Mouse (Mus musculus) ES-Bruce4 (cell line): ENCODE measurements at regions not wholly inside any gene's neighbourhood (a gene's known extent, or its start where the extent isn't known, plus 50 kb on each side); places are given as distances from the start of the nearest gene placed in this dataset.

Experiments used
- H3K27ac ChIP-seq: 2 replicates; pipeline ENCODE4 v1.5.1; 2012; ENCODE audit warnings: low read length, inconsistent platforms; ENCODE audit not compliant: insufficient read depth
- H3K27me3 ChIP-seq: 2 replicates; pipeline ENCODE4 v1.6.1; 2012; ENCODE audit warnings: mild to moderate bottlenecking, low read length, inconsistent platforms; ENCODE audit not compliant: control insufficient read depth, poor library complexity, insufficient read depth, severe bottlenecking
- H3K36me3 ChIP-seq: 2 replicates; pipeline ENCODE4 v1.6.1; 2012; ENCODE audit warnings: inconsistent platforms, mild to moderate bottlenecking, low read length, moderate library complexity; ENCODE audit not compliant: control insufficient read depth, poor library complexity, insufficient read depth, severe bottlenecking
- H3K4me1 ChIP-seq: one replicate; pipeline ENCODE4 v1.8.1; 2011; ENCODE audit warnings: low read length; ENCODE audit not compliant: control insufficient read depth, insufficient read depth
- H3K4me3 ChIP-seq: 2 replicates; pipeline ENCODE4 v1.5.1; 2011; ENCODE audit warnings: low read depth, mild to moderate bottlenecking, low read length
- H3K9ac ChIP-seq: 2 replicates; pipeline ENCODE4 v1.6.1; 2012; ENCODE audit warnings: low read depth, mild to moderate bottlenecking, inconsistent platforms; ENCODE audit not compliant: poor library complexity, severe bottlenecking
- H3K9me3 ChIP-seq: replicated peaks from 2 replicates; pipeline ENCODE4 v1.6.1; 2012; ENCODE audit warnings: mild to moderate bottlenecking, low read length, inconsistent platforms; ENCODE audit not compliant: control insufficient read depth, poor library complexity, insufficient read depth, severe bottlenecking
- CTCF ChIP-seq: IDR thresholded peaks from one replicate; pipeline ENCODE4 v1.8.1; 2011; ENCODE audit warnings: low read depth, low read length
- EP300 ChIP-seq: IDR thresholded peaks from 2 replicates; pipeline ENCODE4 v1.6.1; 2011; ENCODE audit warnings: low read depth, low read length; ENCODE audit not compliant: insufficient read depth
- POLR2A ChIP-seq: IDR thresholded peaks from one replicate; pipeline ENCODE4 v1.8.1; 2011; ENCODE audit warnings: low read length; ENCODE audit not compliant: insufficient read depth

- Histone ChIP-seq H3K4me3 (no peak overlapping the region), H3K27ac (no peak overlapping the region), H3K9ac (no peak overlapping the region), H3K27me3 (no peaks in the 10 kb centered on the region), H3K36me3 (no peaks in the 10 kb centered on the region), H3K4me1 (no peaks in the 10 kb centered on the region), H3K9me3 (no peaks in the 10 kb centered on the region)
- TF ChIP-seq CTCF (no peak), EP300 (no peak), POLR2A (no peak)
These were observed 75.5 kb downstream of the Gas1 start for GRCm38 (mm10) chr13:60101651-60102050.

DNA sequence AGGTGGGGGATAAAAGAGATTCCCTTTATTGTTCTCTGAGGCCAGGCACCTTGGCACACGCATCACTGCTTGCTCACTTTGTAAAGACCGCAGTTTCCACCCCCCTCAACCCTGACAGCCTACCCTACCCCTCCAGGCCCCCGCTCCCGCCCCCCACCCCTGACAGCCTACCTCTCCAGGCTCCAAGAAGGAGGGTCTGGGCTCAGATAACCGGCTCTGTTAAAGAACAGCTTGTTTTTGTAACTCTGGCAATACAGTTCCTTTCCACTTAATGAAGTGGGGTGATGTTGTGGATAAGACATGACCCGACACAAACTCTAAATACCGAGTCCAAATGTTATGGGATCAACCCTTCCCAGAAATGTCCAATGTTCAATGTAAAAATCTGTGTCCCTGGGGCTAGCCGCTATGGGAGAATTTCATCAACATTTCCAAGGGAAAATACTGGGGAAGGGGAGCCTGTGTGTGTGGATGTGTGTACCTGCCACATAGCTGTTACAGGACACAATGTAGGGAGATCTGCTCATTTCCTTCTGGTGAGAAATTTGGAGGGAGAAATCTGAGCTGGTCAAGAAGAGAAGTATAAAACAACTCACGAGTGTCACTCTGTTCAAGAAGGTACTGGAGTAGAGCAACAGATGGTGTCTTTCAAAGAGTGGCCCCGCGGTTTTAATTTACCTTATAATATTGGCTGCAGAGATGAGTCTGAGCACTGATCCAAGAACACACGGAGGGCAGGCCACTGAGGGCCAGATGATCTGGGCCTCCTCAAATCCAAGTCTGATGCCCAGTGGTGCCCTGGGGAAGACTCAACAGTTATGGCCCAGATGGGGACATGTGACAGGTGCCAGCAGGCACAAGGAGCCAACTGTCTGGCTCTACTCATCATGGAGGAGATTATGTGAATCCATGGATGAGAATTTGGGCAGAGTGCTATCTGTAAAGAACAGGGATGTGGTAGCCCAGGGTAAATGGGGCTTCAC, 76.7 kb downstream of the Gas1 start:
- no peak overlapping the region for H3K9ac ChIP-seq
- no peaks in the 10 kb centered on the region for H3K9me3 ChIP-seq
- no peaks in the 10 kb centered on the region for H3K27me3 ChIP-seq
- no peak overlapping the region for H3K4me3 ChIP-seq
- no peaks in the 10 kb centered on the region for H3K36me3 ChIP-seq
- no peaks in the 10 kb centered on the region for H3K4me1 ChIP-seq
- TF ChIP-seq EP300 (no peak), CTCF (no peak), POLR2A (no peak)
- H3K27ac ChIP-seq = no peak overlapping the region

DNA sequence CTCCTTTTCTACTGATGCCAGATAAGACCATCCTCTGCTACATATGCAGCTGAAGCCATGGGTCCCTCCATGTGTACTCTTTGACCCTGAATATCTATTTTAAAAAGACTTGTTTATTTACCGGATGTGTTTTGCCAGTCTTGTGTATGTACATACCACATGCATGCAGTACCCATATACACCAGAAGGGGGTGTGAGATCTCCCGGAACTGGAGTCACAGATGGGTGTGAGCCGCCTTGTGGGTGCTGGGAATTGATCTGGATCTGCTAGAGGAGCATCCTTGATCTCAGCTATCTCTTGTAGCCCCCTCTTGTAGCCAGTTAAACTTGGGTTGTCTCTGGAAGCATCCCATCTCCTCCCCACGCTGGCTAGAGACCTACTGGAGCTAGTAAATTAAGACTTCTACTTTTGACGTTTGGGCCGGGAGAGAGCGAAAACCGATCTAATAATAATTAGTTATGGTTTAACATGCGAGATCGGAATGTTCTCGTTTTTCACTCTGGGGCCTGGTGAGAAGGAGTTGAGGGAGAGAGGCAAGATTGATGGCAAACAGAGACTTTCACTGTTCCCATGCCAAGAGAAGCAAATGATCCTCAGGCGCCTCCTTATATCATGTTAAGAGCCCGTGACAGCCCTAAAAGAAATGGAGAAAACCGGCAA, 77.6 kb downstream of the Gas1 start:
- Histone ChIP-seq H3K9ac (no peak overlapping the region), H3K4me3 (no peak overlapping the region), H3K27me3 (no peaks in the 10 kb centered on the region), H3K4me1 (no peaks in the 10 kb centered on the region), H3K27ac (no peak overlapping the region), H3K36me3 (no peaks in the 10 kb centered on the region), H3K9me3 (no peaks in the 10 kb centered on the region)
- TF ChIP-seq CTCF (peak; percentile 21), EP300 (no peak)

GRCm38 (mm10) chr13:60098394-60098793, 78.8 kb downstream of the Gas1 start:
- Histone ChIP-seq H3K9me3 (no peaks in the 10 kb centered on the region), H3K4me3 (no peak overlapping the region), H3K36me3 (no peaks in the 10 kb centered on the region), H3K27me3 (no peaks in the 10 kb centered on the region), H3K9ac (no peak overlapping the region), H3K4me1 (no peaks in the 10 kb centered on the region), H3K27ac (no peak overlapping the region)
- TF ChIP-seq EP300 (no peak), POLR2A (no peak), CTCF (no peak)

GRCm38 (mm10) chr13:60097776-60098175, 79.4 kb downstream of the Gas1 start:
- H3K27ac ChIP-seq = no peak overlapping the region
- H3K9me3 ChIP-seq = no peaks in the 10 kb centered on the region
- TF ChIP-seq CTCF = no peak
- no peak for TF ChIP-seq EP300
- no peak for TF ChIP-seq POLR2A
- no peak overlapping the region for H3K4me3 ChIP-seq
- no peak overlapping the region for H3K9ac ChIP-seq
- H3K4me1 ChIP-seq = no peaks in the 10 kb centered on the region
- no peaks in the 10 kb centered on the region for H3K36me3 ChIP-seq
- H3K27me3 ChIP-seq = no peaks in the 10 kb centered on the region

DNA sequence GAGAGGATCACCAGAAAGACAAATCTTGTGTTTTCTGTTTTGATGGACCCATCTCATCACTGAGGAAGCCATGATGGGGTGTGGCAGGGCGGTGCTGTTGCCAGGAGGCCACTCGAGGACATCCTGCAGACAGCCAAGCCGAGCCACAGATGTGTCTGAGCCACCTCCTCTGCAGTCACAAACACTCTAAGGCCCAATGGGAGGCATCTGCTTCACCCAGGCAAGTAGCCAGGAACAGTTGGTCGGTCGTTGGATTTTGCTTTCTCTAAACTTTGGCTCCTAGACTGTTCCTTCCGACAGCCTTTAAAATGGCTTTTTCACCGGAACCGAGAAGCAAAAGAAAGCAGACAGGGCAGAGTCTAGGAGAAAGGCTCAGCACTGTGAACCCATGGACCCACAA, 90.5 kb downstream of the Gas1 start:
- Histone ChIP-seq H3K4me1 (no peaks in the 10 kb centered on the region), H3K27ac (no peak overlapping the region), H3K27me3 (no peaks in the 10 kb centered on the region), H3K36me3 (no peaks in the 10 kb centered on the region), H3K4me3 (no peak overlapping the region), H3K9ac (no peak overlapping the region), H3K9me3 (no peaks in the 10 kb centered on the region)
- no peak for TF ChIP-seq EP300
- no peak for TF ChIP-seq CTCF
- no peak for TF ChIP-seq POLR2A
